Mouse (Mus musculus) right cerebral cortex, postnatal 10 days (tissue): ENCODE measurements around the gene Gm4305.
A peak's percentile ranks its signal among the peaks of the same experiment; 100 is the strongest.
"Not testable (repeated sequence)": the region's sequence is repeated elsewhere in the genome, so short reads cannot be mapped to it uniquely, and the experiment has no call there.

Experiments used
- DNase-seq, 2 experiments: peaks; one replicate each; pipeline ENCODE4 v3.0.0; 2021; ENCODE audit warnings: low spot score in 2 of 2

Gene Gm4305

DNA sequence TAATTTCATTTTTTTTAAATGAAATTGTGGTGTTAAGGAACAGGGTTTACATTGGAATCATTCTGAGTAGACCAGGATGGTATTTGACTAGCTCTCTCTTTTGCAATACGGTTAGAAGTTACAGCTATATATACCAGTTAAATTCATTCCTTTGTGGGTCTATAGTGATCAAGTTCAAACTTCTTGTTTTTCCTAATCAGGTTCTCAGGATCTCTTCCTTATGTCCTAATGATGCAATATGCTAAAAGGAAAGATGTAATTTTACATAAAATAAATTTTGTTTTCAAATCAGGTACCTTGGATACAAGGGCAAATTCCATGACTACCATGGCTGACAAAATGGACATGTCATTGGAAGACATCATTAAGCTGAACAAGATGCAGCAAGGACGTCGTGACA, at the start of gene Gm4305:
Gene Gm4305, plus strand, starts transcription at position 301 of the 400 bp plus-strand sequence.
- DNase-seq = not testable (repeated sequence)

DNA sequence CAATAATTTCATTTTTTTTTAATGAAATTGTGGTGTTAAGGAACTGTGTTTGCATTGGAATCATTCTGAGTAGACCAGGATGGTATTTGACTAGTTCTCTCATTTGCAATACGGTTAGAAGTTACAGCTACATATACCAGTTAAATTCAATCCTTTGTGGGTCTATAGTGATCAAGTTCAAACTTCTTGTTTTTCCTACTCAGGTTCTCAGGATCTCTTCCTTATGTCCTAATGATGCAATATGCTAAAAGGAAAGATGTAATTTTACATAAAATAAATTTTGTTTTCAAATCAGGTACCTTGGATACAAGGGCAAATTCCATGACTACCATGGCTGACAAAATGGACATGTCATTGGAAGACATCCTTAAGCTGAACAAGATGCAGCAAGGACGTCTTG, 15.5 kb upstream of the Gm4305 start, which contains the start of gene Gm4301:
Gene Gm4301, plus strand, starts transcription at position 301 of the 400 bp plus-strand sequence.
- not testable (repeated sequence) for DNase-seq

DNA sequence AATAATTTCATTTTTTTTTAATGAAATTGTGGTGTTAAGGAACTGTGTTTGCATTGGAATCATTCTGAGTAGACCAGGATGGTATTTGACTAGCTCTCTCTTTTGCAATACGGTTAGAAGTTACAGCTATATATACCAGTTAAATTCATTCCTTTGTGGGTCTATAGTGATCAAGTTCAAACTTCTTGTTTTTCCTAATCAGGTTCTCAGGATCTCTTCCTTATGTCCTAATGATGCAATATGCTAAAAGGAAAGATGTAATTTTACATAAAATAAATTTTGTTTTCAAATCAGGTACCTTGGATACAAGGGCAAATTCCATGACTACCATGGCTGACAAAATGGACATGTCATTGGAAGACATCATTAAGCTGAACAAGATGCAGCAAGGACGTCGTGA, 10.4 kb upstream of the Gm4305 start, which contains the start of gene Gm4302:
Gene Gm4302, plus strand, starts transcription at position 301 of the 400 bp plus-strand sequence.
- not testable (repeated sequence) for DNase-seq

DNA sequence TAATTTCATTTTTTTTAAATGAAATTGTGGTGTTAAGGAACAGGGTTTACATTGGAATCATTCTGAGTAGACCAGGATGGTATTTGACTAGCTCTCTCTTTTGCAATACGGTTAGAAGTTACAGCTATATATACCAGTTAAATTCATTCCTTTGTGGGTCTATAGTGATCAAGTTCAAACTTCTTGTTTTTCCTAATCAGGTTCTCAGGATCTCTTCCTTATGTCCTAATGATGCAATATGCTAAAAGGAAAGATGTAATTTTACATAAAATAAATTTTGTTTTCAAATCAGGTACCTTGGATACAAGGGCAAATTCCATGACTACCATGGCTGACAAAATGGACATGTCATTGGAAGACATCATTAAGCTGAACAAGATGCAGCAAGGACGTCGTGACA, 5.2 kb upstream of the Gm4305 start, which contains the start of gene Gm4303:
Gene Gm4303, plus strand, starts transcription at position 301 of the 400 bp plus-strand sequence.
- not testable (repeated sequence) for DNase-seq

DNA sequence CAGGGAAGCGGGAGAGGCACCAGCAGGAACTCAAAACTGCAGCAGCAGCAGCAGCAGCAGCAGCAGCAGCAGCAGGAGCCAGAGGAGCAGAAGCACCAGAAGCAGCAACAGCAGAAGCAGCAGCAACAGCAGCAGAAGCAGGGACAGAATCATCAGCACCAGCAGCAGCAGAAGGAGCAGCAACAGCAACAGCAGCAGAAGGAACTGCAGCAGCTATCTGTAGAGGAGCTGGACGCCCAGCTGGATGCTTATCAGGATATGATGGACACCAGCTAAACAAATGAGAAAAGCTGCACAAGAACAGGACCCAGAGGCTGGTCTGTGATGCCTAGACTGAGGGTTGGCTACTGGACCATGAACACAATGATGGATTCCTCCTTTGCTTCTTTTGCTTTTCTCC, 5.9 kb downstream of the Gm4305 start:
- peak; percentile 17 for DNase-seq

DNA sequence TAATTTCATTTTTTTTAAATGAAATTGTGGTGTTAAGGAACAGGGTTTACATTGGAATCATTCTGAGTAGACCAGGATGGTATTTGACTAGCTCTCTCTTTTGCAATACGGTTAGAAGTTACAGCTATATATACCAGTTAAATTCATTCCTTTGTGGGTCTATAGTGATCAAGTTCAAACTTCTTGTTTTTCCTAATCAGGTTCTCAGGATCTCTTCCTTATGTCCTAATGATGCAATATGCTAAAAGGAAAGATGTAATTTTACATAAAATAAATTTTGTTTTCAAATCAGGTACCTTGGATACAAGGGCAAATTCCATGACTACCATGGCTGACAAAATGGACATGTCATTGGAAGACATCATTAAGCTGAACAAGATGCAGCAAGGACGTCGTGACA, 10.1 kb downstream of the Gm4305 start, which contains the start of gene Gm4307:
Gene Gm4307, plus strand, starts transcription at position 301 of the 400 bp plus-strand sequence.
- DNase-seq = not testable (repeated sequence)

DNA sequence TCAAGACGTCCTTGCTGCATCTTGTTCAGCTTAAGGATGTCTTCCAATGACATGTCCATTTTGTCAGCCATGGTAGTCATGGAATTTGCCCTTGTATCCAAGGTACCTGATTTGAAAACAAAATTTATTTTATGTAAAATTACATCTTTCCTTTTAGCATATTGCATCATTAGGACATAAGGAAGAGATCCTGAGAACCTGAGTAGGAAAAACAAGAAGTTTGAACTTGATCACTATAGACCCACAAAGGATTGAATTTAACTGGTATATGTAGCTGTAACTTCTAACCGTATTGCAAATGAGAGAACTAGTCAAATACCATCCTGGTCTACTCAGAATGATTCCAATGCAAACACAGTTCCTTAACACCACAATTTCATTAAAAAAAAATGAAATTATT, 31.6 kb downstream of the Gm4305 start, which contains the start of gene Gm4312:
Gene Gm4312, minus strand, starts transcription at position 101 of the 400 bp plus-strand sequence.
- not testable (repeated sequence) for DNase-seq
